Mouse (Mus musculus) right cerebral cortex, adult 2 months (tissue): ENCODE measurements around the gene Ect2l.

Experiments used
- DNase-seq, 2 experiments: peaks; one replicate each; pipeline ENCODE4 v3.0.0; 2021 to 2022; ENCODE audit warnings: low spot score in 2 of 2

Ect2l gene

GRCm38 (mm10) chr10:18210726-18211125 is at the start of gene Ect2l:
Ect2l (minus strand) TSS chr10:18210890.
- peak; percentile 11 to 18 for DNase-seq

- no peak for DNase-seq
Measured at GRCm38 (mm10) chr10:18251345-18251744, 40.7 kb upstream of the Ect2l start.

- no peak for DNase-seq
Measured at GRCm38 (mm10) chr10:18243614-18244013, 32.9 kb upstream of the Ect2l start.

GRCm38 (mm10) chr10:18237191-18237590 is 26.5 kb upstream of the Ect2l start:
- DNase-seq = no peak

GRCm38 (mm10) chr10:18236328-18236927 is 25.7 kb upstream of the Ect2l start:
- no peak for DNase-seq

GRCm38 (mm10) chr10:18235402-18235747 is 24.7 kb upstream of the Ect2l start:
- DNase-seq = no peak

- DNase-seq = peak; percentile 94 to 97
Measured at GRCm38 (mm10) chr10:18234560-18235401, 24.1 kb upstream of the Ect2l start, which contains the start of gene Ccdc28a. Ccdc28a (minus strand) TSS chr10:18234998.

- no peak for DNase-seq
Measured at GRCm38 (mm10) chr10:18233891-18234290, 23.2 kb upstream of the Ect2l start.

GRCm38 (mm10) chr10:18224386-18224785 is 13.7 kb upstream of the Ect2l start:
- no peak for DNase-seq

GRCm38 (mm10) chr10:18219351-18219750 is 8.7 kb upstream of the Ect2l start:
- no peak for DNase-seq

GRCm38 (mm10) chr10:18214124-18214523 is 3.4 kb upstream of the Ect2l start:
- no peak for DNase-seq

- no peak for DNase-seq
Measured at GRCm38 (mm10) chr10:18213373-18213772, 2.7 kb upstream of the Ect2l start.

GRCm38 (mm10) chr10:18210119-18210518 is 571 bp downstream of the Ect2l start:
- DNase-seq = no peak

GRCm38 (mm10) chr10:18204067-18204466 is 6.6 kb downstream of the Ect2l start:
- no peak for DNase-seq

GRCm38 (mm10) chr10:18202401-18202800 is 8.3 kb downstream of the Ect2l start:
- no peak for DNase-seq

- DNase-seq = no peak
Measured at GRCm38 (mm10) chr10:18200656-18201055, 10.0 kb downstream of the Ect2l start.

GRCm38 (mm10) chr10:18199919-18200318 is 10.8 kb downstream of the Ect2l start:
- no peak for DNase-seq

GRCm38 (mm10) chr10:18198286-18199015 is 12.2 kb downstream of the Ect2l start:
- DNase-seq = no peak

GRCm38 (mm10) chr10:18197206-18197979 is 13.3 kb downstream of the Ect2l start:
- DNase-seq = peak; percentile 84 to 86

GRCm38 (mm10) chr10:18194737-18195141 is 16.0 kb downstream of the Ect2l start:
- DNase-seq = no peak

GRCm38 (mm10) chr10:18194156-18194555 is 16.5 kb downstream of the Ect2l start:
- no peak for DNase-seq

- DNase-seq = no peak
Measured at GRCm38 (mm10) chr10:18193221-18193620, 17.5 kb downstream of the Ect2l start.
